Mouse (Mus musculus) lung, postnatal 0 days (tissue): ENCODE measurements at regions not wholly inside any gene's neighbourhood (a gene's known extent, or its start where the extent isn't known, plus 50 kb on each side); places are given as distances from the start of the nearest gene placed in this dataset.

ENCODE experiments used
- ATAC-seq: fragments of 200-750 bp; cut with Nextera tagmentation; 2 replicates; pipeline ENCODE4 v1.8.0; 2017; ENCODE audit warnings: moderate library complexity
- DNase-seq: peaks from one replicate; pipeline ENCODE4 v3.0.0-alpha.2; 2016; ENCODE audit warnings: low spot score
- H3K27ac ChIP-seq: fragments of 300-500 bp; sonication (generic); 2 replicates; pipeline ENCODE4 v1.5.1; 2014; ENCODE audit warnings: antibody characterized with exemption, mild to moderate bottlenecking, low read length, mixed read lengths
- H3K27me3 ChIP-seq: fragments of 300-500 bp; sonication (generic); replicated peaks from 2 replicates; pipeline ENCODE4 v1.6.1; 2014; ENCODE audit warnings: low read length, mixed read lengths; ENCODE audit not compliant: insufficient read depth
- H3K36me3 ChIP-seq: fragments of 300-500 bp; sonication (generic); 2 replicates; pipeline ENCODE4 v1.6.1; 2014; ENCODE audit warnings: low read length, mixed read lengths; ENCODE audit not compliant: insufficient read depth
- H3K4me1 ChIP-seq: fragments of 300-500 bp; sonication (generic); 2 replicates; pipeline ENCODE4 v1.6.1; 2014; ENCODE audit warnings: antibody characterized with exemption, low read depth, low read length, mixed read lengths; ENCODE audit not compliant: insufficient read depth
- H3K4me2 ChIP-seq: fragments of 300-500 bp; sonication (generic); replicated peaks from 2 replicates; pipeline ENCODE4 v1.6.1; 2014; ENCODE audit warnings: low read depth, mild to moderate bottlenecking, low read length, moderate library complexity, mixed read lengths
- H3K4me3 ChIP-seq: fragments of 300-500 bp; sonication (generic); 2 replicates; pipeline ENCODE4 v1.5.1; 2014; ENCODE audit warnings: low read depth, low read length
- H3K9ac ChIP-seq: fragments of 300-500 bp; sonication (generic); replicated peaks from 2 replicates; pipeline ENCODE4 v1.6.1; 2014; ENCODE audit warnings: low read depth, mild to moderate bottlenecking
- H3K9me3 ChIP-seq: fragments of 300-500 bp; sonication (generic); 2 replicates; pipeline ENCODE4 v1.6.1; 2016; ENCODE audit warnings: low read length, mixed read lengths
- CTCF ChIP-seq: IDR thresholded peaks from 2 replicates; pipeline ENCODE4 v1.5.1; 2016; ENCODE audit warnings: antibody characterized with exemption, mild to moderate bottlenecking
- EP300 ChIP-seq: IDR thresholded peaks from 2 replicates; pipeline ENCODE4 v1.6.1; 2016; ENCODE audit warnings: antibody characterized with exemption, mild to moderate bottlenecking, control low read depth
- WGBS: fragments of 180-500 bp; shearing (Covaris S2); extraction: QIAGEN DNeasy Blood & Tissue Kit; methylation state at CpG from one replicate; pipeline ENCODE4 v1.1.7; 2014; 5-methylcytosine and 5-hydroxymethylcytosine counted together

GRCm38 (mm10) chr13:73405720-73406629 lies 61.0 kb upstream of the Lpcat1 start:
- Histone ChIP-seq H3K27ac (no peak overlapping the region), H3K36me3 (no peaks in the 10 kb centered on the region), H3K4me1 (no peaks in the 10 kb centered on the region), H3K4me2 (no peak overlapping the region), H3K4me3 (no peak overlapping the region), H3K27me3 (no peaks in the 10 kb centered on the region), H3K9ac (no peak overlapping the region), H3K9me3 (no peaks in the 10 kb centered on the region)
- no peak for TF ChIP-seq EP300
- peak; percentile 80 for TF ChIP-seq CTCF
- 12% methylated on average over 20 of the region's 20 CpGs for WGBS
- ATAC-seq (peak; percentile 73), DNase-seq (peak; percentile 62)

GRCm38 (mm10) chr13:73400921-73401320 lies 66.1 kb upstream of the Lpcat1 start:
- H3K27me3 ChIP-seq = no peaks in the 10 kb centered on the region
- no peak overlapping the region for H3K27ac ChIP-seq
- H3K4me1 ChIP-seq = no peaks in the 10 kb centered on the region
- no peak for DNase-seq
- no peak for ATAC-seq
- no peak overlapping the region for H3K4me2 ChIP-seq
- no peaks in the 10 kb centered on the region for H3K36me3 ChIP-seq
- H3K4me3 ChIP-seq = no peak overlapping the region
- TF ChIP-seq EP300 = no peak
- TF ChIP-seq CTCF = no peak
- no peak overlapping the region for H3K9ac ChIP-seq
- no peaks in the 10 kb centered on the region for H3K9me3 ChIP-seq
- WGBS = 85% methylated on average over 1 of the region's 1 CpGs

GRCm38 (mm10) chr13:73397033-73397432 lies 68.7 kb upstream of the Ndufs6 start:
- WGBS = 29% methylated on average over 4 of the region's 4 CpGs
- TF ChIP-seq CTCF (no peak), EP300 (no peak)

GRCm38 (mm10) chr13:73395856-73396255 lies 67.5 kb upstream of the Ndufs6 start:
- Histone ChIP-seq H3K4me1 (no peaks in the 10 kb centered on the region), H3K36me3 (no peaks in the 10 kb centered on the region), H3K4me2 (no peak overlapping the region), H3K4me3 (no peak overlapping the region), H3K27ac (no peak overlapping the region), H3K27me3 (no peaks in the 10 kb centered on the region), H3K9me3 (no peaks in the 10 kb centered on the region), H3K9ac (no peak overlapping the region)
- no peak for TF ChIP-seq EP300
- no peak for TF ChIP-seq CTCF
- DNase-seq = no peak
- WGBS = 59% methylated on average over 7 of the region's 7 CpGs
- no peak for ATAC-seq

More at GRCm38 (mm10) chr13:73397033-73397432, 68.7 kb upstream of the Ndufs6 start:
- H3K27ac ChIP-seq = no peak overlapping the region
- H3K27me3 ChIP-seq = no peaks in the 10 kb centered on the region
- H3K36me3 ChIP-seq = no peaks in the 10 kb centered on the region
- H3K4me3 ChIP-seq = no peak overlapping the region
- no peak for ATAC-seq
- DNase-seq = no peak
- no peaks in the 10 kb centered on the region for H3K4me1 ChIP-seq
- no peak overlapping the region for H3K9ac ChIP-seq
- H3K4me2 ChIP-seq = no peak overlapping the region
- no peaks in the 10 kb centered on the region for H3K9me3 ChIP-seq

DNA sequence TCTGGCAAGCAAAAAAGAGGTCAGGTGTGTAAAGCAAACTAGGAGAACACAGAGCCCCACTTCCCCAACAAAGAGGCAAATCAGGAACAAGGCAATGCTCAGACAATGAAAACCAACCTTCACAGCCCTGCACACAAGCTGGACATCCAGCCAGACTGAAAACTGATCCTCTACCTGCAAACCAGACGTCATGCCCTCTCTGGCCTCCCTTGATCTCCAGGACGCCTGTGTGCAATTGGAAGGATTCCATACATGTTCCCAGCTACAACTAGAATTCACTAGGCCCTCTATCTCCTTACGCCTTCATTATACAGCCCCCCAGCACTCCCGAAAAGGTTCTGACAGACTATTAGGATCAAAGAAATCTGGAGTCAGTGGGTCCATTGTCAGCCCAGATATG lies 60.7 kb upstream of the Ndufs6 start:
- TF ChIP-seq EP300 (no peak), CTCF (no peak)
- 66% methylated on average over 4 of the region's 4 CpGs for WGBS
- H3K27ac ChIP-seq = no peak overlapping the region
- DNase-seq (no peak), ATAC-seq (no peak)
- H3K4me3 ChIP-seq = no peak overlapping the region
- no peaks in the 10 kb centered on the region for H3K27me3 ChIP-seq
- H3K4me1 ChIP-seq = no peaks in the 10 kb centered on the region
- H3K4me2 ChIP-seq = no peak overlapping the region
- no peak overlapping the region for H3K9ac ChIP-seq
- no peaks in the 10 kb centered on the region for H3K9me3 ChIP-seq
- no peaks in the 10 kb centered on the region for H3K36me3 ChIP-seq

- Histone ChIP-seq H3K4me1 (no peaks in the 10 kb centered on the region), H3K4me3 (no peak overlapping the region), H3K9me3 (no peaks in the 10 kb centered on the region), H3K27ac (no peak overlapping the region), H3K9ac (no peak overlapping the region), H3K4me2 (no peak overlapping the region), H3K36me3 (no peaks in the 10 kb centered on the region), H3K27me3 (no peaks in the 10 kb centered on the region)
- TF ChIP-seq CTCF (peak; percentile 72), EP300 (no peak)
- ATAC-seq (no peak), DNase-seq (peak; percentile 21)
- whole genome bisulfite sequencing = 57% methylated on average over 3 of the region's 3 CpGs
Observed at GRCm38 (mm10) chr13:73383585-73383984, 55.2 kb upstream of the Ndufs6 start.
